Mouse (Mus musculus) erythroid progenitor cell, adult 5-6 weeks (primary cell): ENCODE results near the gene Etv6. TPM values are rescaled to one million over a fixed set of nuclear protein-coding genes. Genes with fewer than 3 reads are reported as not detected.

Experiments used
- ATAC-seq: replicated peaks from 2 replicates; pipeline ENCODE4 v1.8.0; 2016; ENCODE audit warnings: moderate number of reproducible peaks, mild to moderate bottlenecking, moderate TSS enrichment, inconsistent platforms; ENCODE audit not compliant: poor library complexity, low FRiP score, severe bottlenecking
- total RNA-seq, 2 experiments: library from RNA; stranded (forward) in 1 of 2; stranded (reverse) in 1 of 2; fragments of 150-400 nt in 1 of 2; fragments of 186-747, 209-891 nt in 1 of 2; gene quantifications; 2 replicates each; pipeline versions ENCODE4 v1.2.3 to v1.2.4; 2015 to 2017; ENCODE audit warnings: low replicate concordance in 2 of 2

The Etv6 gene
- total RNA-seq, 2 experiments from 2014 or later = 4.5 to 19.3 TPM

DNA sequence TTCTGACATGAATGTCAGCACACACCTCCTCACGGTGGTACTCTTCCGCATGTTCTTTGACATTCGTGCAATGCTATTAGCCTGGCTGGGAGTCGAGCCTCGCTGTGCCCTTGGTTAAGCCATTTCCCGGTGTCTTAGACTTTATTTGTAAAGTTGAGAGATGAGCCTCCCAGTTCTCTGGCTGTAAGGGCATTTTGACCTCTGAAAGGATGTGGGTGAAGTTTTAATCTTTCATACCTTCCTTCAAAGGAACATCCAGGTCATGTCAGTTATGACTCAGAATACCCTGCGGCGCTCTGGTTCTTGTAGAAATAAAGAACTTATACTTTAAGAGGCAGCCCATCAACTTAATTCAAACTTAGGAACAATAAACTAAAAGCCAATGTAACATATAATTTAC, 32.0 kb downstream of the Etv6 start:
- ATAC-seq = no peak

- no peak for ATAC-seq
Observed at GRCm38 (mm10) chr6:134072439-134072838, 36.9 kb downstream of the Etv6 start.

- ATAC-seq = no peak
Observed at GRCm38 (mm10) chr6:134072906-134073305, 37.4 kb downstream of the Etv6 start.

DNA sequence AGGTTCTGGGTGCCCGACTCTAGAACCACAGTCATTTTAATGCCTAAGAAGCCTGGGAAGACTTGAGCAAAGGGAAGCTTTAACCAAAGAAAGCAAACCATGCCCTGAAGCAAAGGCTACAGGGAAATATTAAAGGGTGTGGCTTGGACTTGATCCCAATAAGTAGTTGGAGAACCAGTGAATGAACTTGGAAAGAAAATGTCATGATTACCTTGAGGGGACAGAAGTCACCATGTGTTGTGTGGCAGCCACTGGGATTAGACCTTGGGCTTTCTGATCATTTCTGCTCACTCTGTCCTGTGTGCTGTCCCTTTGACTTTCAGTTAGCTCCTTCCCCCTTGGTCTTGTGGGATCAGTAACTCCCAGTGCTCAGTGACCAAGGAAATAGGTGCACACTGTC, 38.9 kb downstream of the Etv6 start:
- no peak for ATAC-seq

- no peak for ATAC-seq
Observed at GRCm38 (mm10) chr6:134075031-134075430, 39.5 kb downstream of the Etv6 start.

DNA sequence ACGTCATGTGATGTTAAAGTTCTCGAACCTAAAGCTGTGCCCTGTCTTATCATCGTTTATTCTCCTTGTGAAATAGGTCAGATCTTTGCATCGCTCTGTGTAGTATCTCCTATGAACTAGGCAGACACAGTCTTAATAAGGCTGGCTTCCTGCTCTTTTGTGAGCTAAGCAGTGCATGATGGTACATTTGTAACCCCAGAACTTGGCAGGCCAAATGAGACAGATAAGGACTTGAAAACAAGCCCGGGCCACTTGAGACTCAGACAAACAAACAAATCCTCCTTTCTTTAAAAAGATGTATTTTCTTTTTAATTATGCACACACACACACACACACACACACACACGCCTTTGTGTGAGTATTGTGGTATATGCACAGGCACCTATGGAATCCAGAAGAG, 42.5 kb downstream of the Etv6 start:
- ATAC-seq = no peak

- ATAC-seq = no peak
Observed at GRCm38 (mm10) chr6:134079112-134079511, 43.6 kb downstream of the Etv6 start.

DNA sequence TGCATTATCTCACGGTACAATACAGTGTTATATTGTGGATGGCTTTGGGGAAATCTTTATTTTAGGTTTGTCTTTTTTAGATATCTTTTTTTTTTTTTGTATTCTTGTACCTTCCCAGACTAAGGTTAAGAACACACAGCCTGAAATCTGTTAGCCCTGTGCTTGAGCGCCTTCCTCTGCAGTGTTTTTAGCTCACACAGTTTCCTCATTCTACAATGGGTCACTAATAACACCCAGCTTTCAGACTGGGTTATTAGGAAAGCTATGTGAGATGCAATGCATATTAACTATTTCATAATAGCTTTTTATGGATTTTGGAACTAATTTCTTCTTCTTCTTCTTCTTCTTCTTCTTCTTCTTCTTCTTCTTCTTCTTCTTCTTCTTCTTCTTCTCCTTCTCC, 44.1 kb downstream of the Etv6 start:
- ATAC-seq = no peak

DNA sequence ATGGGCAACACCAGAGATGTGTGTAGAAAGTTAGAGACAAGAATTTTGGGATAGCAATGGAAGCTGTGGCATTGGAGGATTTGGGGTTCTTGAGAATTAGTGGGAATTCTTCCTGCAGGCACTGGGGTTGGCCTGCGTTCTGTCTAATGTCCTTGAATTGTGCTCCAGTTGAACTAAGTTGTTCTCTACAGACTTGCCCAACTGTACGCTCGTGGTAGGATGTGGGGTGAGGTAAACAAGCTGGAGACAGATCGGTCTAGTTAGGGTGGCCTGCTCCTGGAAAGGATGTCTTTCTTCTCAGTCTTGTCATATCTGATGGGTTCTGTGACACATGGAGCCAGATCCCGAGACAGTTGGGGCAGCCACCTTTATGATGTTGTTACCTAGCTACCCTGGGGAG, 45.4 kb downstream of the Etv6 start:
- ATAC-seq = no peak

DNA sequence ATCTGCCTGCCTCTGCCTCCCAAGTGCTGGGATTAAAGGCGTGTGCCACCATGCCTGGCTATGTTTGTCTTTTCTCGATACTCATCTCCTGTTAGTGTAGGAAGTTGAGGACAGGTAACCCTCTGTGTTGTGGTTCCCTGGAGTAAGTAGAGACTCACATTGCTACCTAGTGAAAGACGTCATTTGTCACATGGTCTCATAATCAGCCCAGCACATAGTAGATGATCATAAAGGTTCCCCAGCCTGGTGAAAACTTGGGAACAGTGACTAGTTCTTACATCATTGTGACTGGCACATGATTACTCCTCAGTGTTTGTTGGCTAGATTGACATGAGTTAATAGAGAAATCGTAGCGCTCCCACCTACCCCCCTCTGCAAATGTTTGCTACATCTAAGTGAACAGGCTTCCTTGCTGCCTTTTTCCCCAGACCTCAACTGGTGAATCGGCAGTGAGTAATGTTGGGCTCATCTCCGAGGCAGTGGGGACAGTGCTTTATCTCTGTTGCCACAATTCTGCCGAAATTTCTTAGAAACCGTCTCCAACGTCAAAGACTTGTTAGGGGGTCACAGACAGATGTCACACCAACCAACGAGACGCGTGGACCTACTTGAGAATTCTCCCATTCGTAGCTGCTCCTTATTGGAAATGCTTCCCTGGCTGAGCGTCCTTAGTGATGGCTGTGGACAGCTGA, 46.9 kb downstream of the Etv6 start:
- no peak for ATAC-seq

DNA sequence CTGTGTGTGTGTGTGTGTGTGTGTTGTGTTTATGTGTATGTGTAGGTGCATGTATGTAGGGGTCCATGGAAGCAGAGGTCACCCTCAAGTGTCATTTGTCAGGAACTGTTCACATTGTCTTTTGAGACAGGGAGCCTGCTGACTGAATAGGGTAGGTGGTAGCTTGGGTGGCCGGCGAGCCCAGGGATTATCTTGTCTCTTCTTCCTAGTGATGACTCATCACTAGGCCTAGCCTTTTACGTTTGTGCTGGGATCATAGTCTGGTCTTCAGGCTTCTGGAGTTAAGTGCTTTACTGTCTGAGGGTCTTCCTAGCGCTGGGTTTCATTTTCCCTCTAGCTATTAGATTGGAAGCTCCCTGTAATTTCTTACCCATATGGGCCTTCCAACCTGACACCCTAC, 47.9 kb downstream of the Etv6 start:
- no peak for ATAC-seq

- ATAC-seq = no peak
Observed at GRCm38 (mm10) chr6:134086351-134086750, 50.9 kb downstream of the Etv6 start.

GRCm38 (mm10) chr6:134087709-134088108, 52.2 kb downstream of the Etv6 start:
- no peak for ATAC-seq

DNA sequence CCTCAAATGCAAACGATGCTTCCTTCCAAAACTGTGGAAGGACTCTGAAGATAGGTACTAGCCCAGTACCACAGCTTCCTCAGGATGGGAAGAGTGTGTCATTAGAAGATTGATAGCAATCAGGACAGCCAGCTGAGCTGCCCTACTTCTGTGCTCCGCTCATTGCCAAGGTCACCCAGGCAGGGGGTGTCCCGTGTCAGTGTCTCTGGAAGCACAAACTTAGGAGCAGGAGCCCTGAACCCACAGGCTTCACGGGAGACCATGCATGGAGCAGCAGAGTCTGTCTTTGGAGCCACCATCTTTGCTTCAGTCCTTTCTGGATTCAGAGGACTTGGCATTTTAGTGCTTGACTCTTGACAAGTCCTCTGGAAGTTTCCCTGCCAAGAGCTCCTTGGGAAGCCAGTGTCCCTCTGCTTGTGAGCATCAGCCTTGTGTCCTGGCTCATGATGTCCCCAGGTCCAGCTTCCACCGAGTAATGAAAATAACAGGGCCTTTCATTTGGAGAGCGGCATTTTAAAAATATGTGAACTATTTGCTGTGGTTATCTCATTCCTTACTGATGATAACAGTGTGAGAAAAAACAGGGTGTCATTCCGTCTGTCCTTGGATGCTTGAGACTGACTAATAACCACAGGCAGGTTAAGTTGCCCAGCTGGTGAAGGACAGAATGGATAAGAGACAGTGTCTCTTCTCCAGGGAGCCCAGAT, 54.3 kb downstream of the Etv6 start:
- ATAC-seq = no peak

GRCm38 (mm10) chr6:134090378-134090692, 54.8 kb downstream of the Etv6 start:
- ATAC-seq = no peak

GRCm38 (mm10) chr6:134090875-134091274, 55.4 kb downstream of the Etv6 start:
- no peak for ATAC-seq

DNA sequence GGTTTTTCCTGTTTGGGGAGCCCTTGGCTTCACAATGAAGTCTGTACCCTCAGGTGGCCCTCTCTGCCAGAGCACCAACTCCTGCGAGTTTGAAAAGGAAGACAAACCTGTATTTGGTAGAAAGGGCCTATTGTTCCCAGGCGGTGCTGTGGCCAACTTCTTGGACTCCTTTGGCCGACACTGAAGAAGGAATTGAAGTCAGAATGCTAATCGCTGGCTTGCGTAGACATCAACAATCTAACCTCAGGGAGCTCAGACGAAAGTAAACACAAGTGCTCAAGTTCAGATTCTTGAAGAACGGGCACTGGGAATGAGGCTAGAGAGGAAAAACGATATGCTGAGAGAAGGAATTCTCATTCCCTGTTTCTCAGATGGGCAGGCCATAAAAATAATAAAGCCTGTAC, 55.9 kb downstream of the Etv6 start:
- ATAC-seq = no peak

GRCm38 (mm10) chr6:134094066-134094465, 58.6 kb downstream of the Etv6 start:
- no peak for ATAC-seq

DNA sequence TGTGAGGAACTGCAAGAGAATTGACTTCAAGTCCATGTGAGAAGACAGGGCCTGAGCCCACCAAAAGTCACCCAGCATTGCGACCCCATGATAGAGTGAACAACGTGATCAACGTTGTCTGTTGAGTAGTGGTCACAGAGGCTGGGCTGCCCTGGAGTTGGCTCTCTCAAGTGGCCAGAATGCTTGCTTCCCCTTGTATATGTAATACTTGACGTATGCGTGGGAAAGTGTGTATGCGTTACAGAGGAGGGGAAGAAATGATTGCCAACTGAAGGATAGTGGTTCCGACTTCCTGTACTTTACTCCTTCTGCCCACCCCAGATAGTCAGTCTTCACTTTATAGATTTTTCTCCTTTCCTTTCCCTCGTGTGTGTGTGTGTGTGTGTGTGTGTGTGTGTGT, 59.1 kb downstream of the Etv6 start:
- no peak for ATAC-seq

GRCm38 (mm10) chr6:134095582-134095981, 60.1 kb downstream of the Etv6 start:
- no peak for ATAC-seq

GRCm38 (mm10) chr6:134099976-134100743, 64.7 kb downstream of the Etv6 start:
- ATAC-seq = no peak
